Mouse (Mus musculus) liver, adult 2 months (tissue): ENCODE results near the gene Bbx.

Experiments used
- CTCF ChIP-seq: fragments of 200-500 bp; IDR thresholded peaks from 2 replicates; pipeline ENCODE4 v1.5.1; 2011; ENCODE audit warnings: low read depth, low read length, control low read depth
- POLR2A ChIP-seq: fragments of 200-500 bp; IDR thresholded peaks from 2 replicates; pipeline ENCODE4 v1.6.1; 2011; ENCODE audit warnings: low read length, control low read depth; ENCODE audit not compliant: insufficient read depth; ENCODE audit errors: extremely low read depth

GRCm38 (mm10) chr16:50311588-50311987, 120.6 kb downstream of the Bbx start:
- no peak for TF ChIP-seq POLR2A
- no peak for TF ChIP-seq CTCF
